Mouse (Mus musculus): ENCODE results near the gene Ttc34.

Ttc34 gene

GRCm38 (mm10) chr4:154856882-154857281, 19.6 kb downstream of the Ttc34 start:
- no peak for DNase-seq (ENCODE audit: low read depth in 1 of 2, low spot score in 2 of 2)

GRCm38 (mm10) chr4:154857366-154858240, 20.3 kb downstream of the Ttc34 start:
- no peak for DNase-seq (ENCODE audit: low read depth in 1 of 2, low spot score in 2 of 2)

- peak in 1 of 2 experiments; percentile 0 for DNase-seq (ENCODE audit: low read depth in 1 of 2, low spot score in 2 of 2)
These were observed 21.3 kb downstream of the Ttc34 start for GRCm38 (mm10) chr4:154858601-154859000.

GRCm38 (mm10) chr4:154861967-154862366, 24.7 kb downstream of the Ttc34 start:
- DNase-seq (ENCODE audit: low read depth in 1 of 2, low spot score in 2 of 2) = no peak

- no peak for DNase-seq (ENCODE audit: low read depth in 1 of 2, low spot score in 2 of 2)
These were observed 26.2 kb downstream of the Ttc34 start for GRCm38 (mm10) chr4:154863436-154863935.

- DNase-seq (ENCODE audit: low read depth in 1 of 2, low spot score in 2 of 2) = peak; percentile 45 to 69
These were observed 27.1 kb downstream of the Ttc34 start for GRCm38 (mm10) chr4:154864271-154864771.

GRCm38 (mm10) chr4:154864961-154865760, 27.9 kb downstream of the Ttc34 start:
- no peak for DNase-seq (ENCODE audit: low read depth in 1 of 2, low spot score in 2 of 2)

- DNase-seq (ENCODE audit: low read depth in 1 of 2, low spot score in 2 of 2) = no peak
These were observed 29.1 kb downstream of the Ttc34 start for GRCm38 (mm10) chr4:154866391-154866790.

GRCm38 (mm10) chr4:154867257-154867656, 30.0 kb downstream of the Ttc34 start:
- no peak for DNase-seq (ENCODE audit: low read depth in 1 of 2, low spot score in 2 of 2)

GRCm38 (mm10) chr4:154869440-154869839, 32.2 kb downstream of the Ttc34 start, which contains the start of gene Mmel1:
TSS of gene Mmel1 (plus strand) at chr4:154869585.
- DNase-seq (ENCODE audit: low read depth in 1 of 2, low spot score in 2 of 2) = no peak

- DNase-seq (ENCODE audit: low read depth in 1 of 2, low spot score in 2 of 2) = no peak
These were observed 33.5 kb downstream of the Ttc34 start for GRCm38 (mm10) chr4:154870721-154871120.

GRCm38 (mm10) chr4:154871757-154872251, 34.5 kb downstream of the Ttc34 start:
- DNase-seq (ENCODE audit: low read depth in 1 of 2, low spot score in 2 of 2) = no peak

- no peak for DNase-seq (ENCODE audit: low read depth in 1 of 2, low spot score in 2 of 2)
These were observed 35.9 kb downstream of the Ttc34 start for GRCm38 (mm10) chr4:154873186-154873585.

- DNase-seq (ENCODE audit: low read depth in 1 of 2, low spot score in 2 of 2) = peak; percentile 58 to 85
These were observed 40.7 kb downstream of the Ttc34 start for GRCm38 (mm10) chr4:154877864-154878548.

GRCm38 (mm10) chr4:154880730-154881129, 43.5 kb downstream of the Ttc34 start:
- DNase-seq (ENCODE audit: low read depth in 1 of 2, low spot score in 2 of 2) = no peak

- no peak for DNase-seq (ENCODE audit: low read depth in 1 of 2, low spot score in 2 of 2)
These were observed 44.9 kb downstream of the Ttc34 start for GRCm38 (mm10) chr4:154882014-154882659.

- no peak for DNase-seq (ENCODE audit: low read depth in 1 of 2, low spot score in 2 of 2)
These were observed 48.2 kb downstream of the Ttc34 start for GRCm38 (mm10) chr4:154885416-154885815.

- no peak for DNase-seq (ENCODE audit: low read depth in 1 of 2, low spot score in 2 of 2)
These were observed 49.8 kb downstream of the Ttc34 start for GRCm38 (mm10) chr4:154886876-154887592.

GRCm38 (mm10) chr4:154887593-154888250, 50.5 kb downstream of the Ttc34 start:
- DNase-seq (ENCODE audit: low read depth in 1 of 2, low spot score in 2 of 2) = no peak
